Mouse (Mus musculus) T-helper 1 cell (primary cell): ENCODE results near the gene Park7.

Experiments used
- in situ Hi-C: fragments of 300-600 bp; cut with MboI, MseI; formaldehyde crosslinking; loops from one replicate; pipeline ENCODE4 v1.15.1; 2025; ENCODE audit warnings: high pct_unique_total_duplicates

Park7 gene

DNA sequence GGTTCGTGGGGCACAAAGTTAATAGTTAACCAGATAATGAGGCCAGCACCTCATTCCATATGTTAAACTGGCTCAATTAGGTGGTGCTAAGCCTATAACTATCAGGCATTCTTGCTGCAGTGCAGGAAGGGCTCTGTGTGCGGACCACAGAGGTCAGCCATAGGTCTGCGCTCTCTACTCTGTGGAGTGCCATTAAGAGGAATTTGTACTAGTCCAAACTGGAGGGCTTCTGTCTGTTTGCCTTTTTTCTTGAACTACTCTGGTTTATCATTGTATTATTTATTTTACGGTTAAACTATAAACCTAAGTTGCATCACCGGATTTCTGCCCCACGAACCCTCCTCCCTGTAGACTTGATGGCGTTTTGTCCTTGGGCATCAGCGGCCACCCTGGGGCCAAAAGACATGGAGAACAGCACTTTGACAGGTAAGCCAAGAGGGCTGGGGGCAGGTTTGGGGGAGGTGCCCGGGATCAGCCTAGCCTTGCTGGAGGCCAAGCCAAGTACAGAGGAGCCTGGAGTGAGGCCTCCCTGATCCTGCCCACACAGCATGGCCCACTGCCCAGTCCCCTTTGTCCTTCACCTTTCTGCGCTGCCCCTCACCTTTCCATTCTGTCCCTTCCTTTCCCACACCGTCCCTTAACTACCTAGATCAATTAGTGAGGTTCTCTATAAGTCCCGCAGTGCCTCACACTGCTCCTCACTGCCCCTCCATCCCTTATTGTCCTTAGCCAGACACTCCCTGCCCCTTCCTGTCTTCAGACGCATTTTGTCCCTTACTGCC is 60.4 kb downstream of the Park7 start, which contains the start of gene Errfi1:
Errfi1 (plus strand) TSS at position 240 of the 782 bp plus-strand sequence.
- in situ Hi-C loops: no loop called here

DNA sequence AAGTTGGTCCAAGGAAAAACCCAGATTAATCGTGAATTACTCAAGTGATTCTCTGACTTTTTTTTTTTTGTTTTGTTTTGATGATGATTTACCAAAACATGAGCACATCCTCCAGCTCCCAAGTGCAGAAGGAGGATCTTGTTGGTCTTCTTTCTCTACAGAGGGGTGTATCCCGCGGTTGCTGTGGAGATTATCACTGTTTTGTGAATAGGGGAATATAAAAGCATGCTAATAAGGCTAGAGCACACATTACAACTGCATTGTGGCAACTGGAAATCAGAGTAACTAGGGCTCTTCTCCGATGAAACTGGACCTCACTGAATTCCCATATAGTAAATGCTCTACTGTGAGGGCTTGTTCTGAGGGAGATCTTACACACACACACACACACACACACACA is 61.8 kb downstream of the Park7 start:
- in situ Hi-C loops: no loop called here

DNA sequence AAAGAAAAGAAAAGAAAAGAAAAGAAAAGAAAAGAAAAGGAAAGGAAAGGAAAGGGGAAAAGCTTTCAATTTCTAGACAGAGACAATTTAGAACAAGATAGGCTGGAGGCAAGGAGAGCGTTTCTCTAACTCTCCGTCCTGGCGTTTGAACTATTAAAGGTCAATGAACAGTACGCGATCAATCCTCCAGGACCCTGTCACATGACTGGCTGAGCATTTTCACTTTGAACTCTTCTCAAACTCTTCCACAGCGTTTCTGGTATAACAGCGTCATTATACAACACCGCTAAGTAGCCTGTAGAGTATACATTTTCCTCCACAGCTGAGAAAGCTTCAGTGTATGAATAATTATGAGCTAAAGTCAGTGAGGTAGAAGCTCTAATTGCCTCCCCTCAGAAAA is 62.2 kb downstream of the Park7 start:
- in situ Hi-C loops: no loop called here

- in situ Hi-C loops: no loop called here
Observed at GRCm38 (mm10) chr4:150850893-150851292, 63.3 kb downstream of the Park7 start.

- in situ Hi-C loops: no loop called here
Observed at GRCm38 (mm10) chr4:150849964-150850363, 64.3 kb downstream of the Park7 start.
